Mouse (Mus musculus): Measurements from ENCODE around the gene Tef. TPM values are rescaled to one million over a fixed set of nuclear protein-coding genes. Genes with fewer than 3 reads are reported as not detected.
A peak's percentile ranks its signal among the peaks of the same experiment; 100 is the strongest.

The Tef gene
- polyA plus RNA-seq, 1 experiment = 16.2 TPM

GRCm38 (mm10) chr15:81811599-81811996 is 9.4 kb downstream of the Tef start:
- WGBS = 1% methylated on average over 26 of the region's 26 CpGs
- Histone ChIP-seq H3K4me3 (replicated peaks; ENCODE audit: control insufficient read depth, low read depth, low read length) (peak overlapping the region; percentile 78), H3K4me1 (ENCODE audit: control insufficient read depth, insufficient read depth, low read length) (no peaks in the 10 kb centered on the region; the same call in 1 of the 2 replicates), H3K27ac (ENCODE audit: control insufficient read depth, insufficient read depth, low read depth, low read length, poor library complexity) (peak overlapping the region; percentile 69)
- no peak for TF ChIP-seq CTCF (IDR thresholded peaks at IDR 0.05; ENCODE audit: control insufficient read depth, insufficient read depth, low read length)
- TF ChIP-seq POLR2A (IDR thresholded peaks at IDR 0.05; ENCODE audit: borderline replicate concordance, control insufficient read depth, low read depth, low read length) = no peak

- H3K4me1 ChIP-seq (ENCODE audit: control insufficient read depth, insufficient read depth, low read length) = no peaks in the 10 kb centered on the region; the same call in 1 of the 2 replicates
- H3K4me3 ChIP-seq (replicated peaks; ENCODE audit: control insufficient read depth, low read depth, low read length) = no peak overlapping the region
- WGBS = 60% methylated on average over 3 of the region's 3 CpGs
- TF ChIP-seq POLR2A (IDR thresholded peaks at IDR 0.05; ENCODE audit: borderline replicate concordance, control insufficient read depth, low read depth, low read length) (no peak), CTCF (IDR thresholded peaks at IDR 0.05; ENCODE audit: control insufficient read depth, insufficient read depth, low read length) (no peak)
- no peak overlapping the region for H3K27ac ChIP-seq (ENCODE audit: control insufficient read depth, insufficient read depth, low read depth, low read length, poor library complexity)
Measured at GRCm38 (mm10) chr15:81812287-81812686, 10.1 kb downstream of the Tef start.

GRCm38 (mm10) chr15:81812696-81813631 is 10.7 kb downstream of the Tef start:
- no peak for TF ChIP-seq POLR2A (IDR thresholded peaks at IDR 0.05; ENCODE audit: borderline replicate concordance, control insufficient read depth, low read depth, low read length)
- no peak for TF ChIP-seq CTCF (IDR thresholded peaks at IDR 0.05; ENCODE audit: control insufficient read depth, insufficient read depth, low read length)
- 54% methylated on average over 7 of the region's 7 CpGs for WGBS
- Histone ChIP-seq H3K4me1 (ENCODE audit: control insufficient read depth, insufficient read depth, low read length) (no peaks in the 10 kb centered on the region; the same call in 1 of the 2 replicates), H3K4me3 (replicated peaks; ENCODE audit: control insufficient read depth, low read depth, low read length) (no peak overlapping the region), H3K27ac (ENCODE audit: control insufficient read depth, insufficient read depth, low read depth, low read length, poor library complexity) (no peak overlapping the region)

- 51% methylated on average over 5 of the region's 5 CpGs for WGBS
- no peaks in the 10 kb centered on the region; the same call in 1 of the 2 replicates for H3K4me1 ChIP-seq (ENCODE audit: control insufficient read depth, insufficient read depth, low read length)
- H3K27ac ChIP-seq (ENCODE audit: control insufficient read depth, insufficient read depth, low read depth, low read length, poor library complexity) = no peak overlapping the region
- H3K4me3 ChIP-seq (replicated peaks; ENCODE audit: control insufficient read depth, low read depth, low read length) = no peak overlapping the region
- no peak for TF ChIP-seq CTCF (IDR thresholded peaks at IDR 0.05; ENCODE audit: control insufficient read depth, insufficient read depth, low read length)
- TF ChIP-seq POLR2A (IDR thresholded peaks at IDR 0.05; ENCODE audit: borderline replicate concordance, control insufficient read depth, low read depth, low read length) = no peak
Measured at GRCm38 (mm10) chr15:81813986-81814705, 11.9 kb downstream of the Tef start.

GRCm38 (mm10) chr15:81814716-81815370 is 12.6 kb downstream of the Tef start:
- Histone ChIP-seq H3K27ac (ENCODE audit: control insufficient read depth, insufficient read depth, low read depth, low read length, poor library complexity) (no peak overlapping the region), H3K4me1 (ENCODE audit: control insufficient read depth, insufficient read depth, low read length) (no peaks in the 10 kb centered on the region; the same call in 1 of the 2 replicates), H3K4me3 (replicated peaks; ENCODE audit: control insufficient read depth, low read depth, low read length) (no peak overlapping the region)
- no peak for TF ChIP-seq CTCF (IDR thresholded peaks at IDR 0.05; ENCODE audit: control insufficient read depth, insufficient read depth, low read length)
- no peak for TF ChIP-seq POLR2A (IDR thresholded peaks at IDR 0.05; ENCODE audit: borderline replicate concordance, control insufficient read depth, low read depth, low read length)
- WGBS = 58% methylated on average over 12 of the region's 12 CpGs

GRCm38 (mm10) chr15:81818404-81818803 is 16.2 kb downstream of the Tef start:
- Histone ChIP-seq H3K27ac (ENCODE audit: control insufficient read depth, insufficient read depth, low read depth, low read length, poor library complexity) (no peak overlapping the region), H3K4me1 (ENCODE audit: control insufficient read depth, insufficient read depth, low read length) (no peaks in the 10 kb centered on the region), H3K4me3 (replicated peaks; ENCODE audit: control insufficient read depth, low read depth, low read length) (no peak overlapping the region)
- WGBS = 80% methylated on average over 3 of the region's 3 CpGs
- TF ChIP-seq CTCF (IDR thresholded peaks at IDR 0.05; ENCODE audit: control insufficient read depth, insufficient read depth, low read length) (no peak), POLR2A (IDR thresholded peaks at IDR 0.05; ENCODE audit: borderline replicate concordance, control insufficient read depth, low read depth, low read length) (no peak)

- Histone ChIP-seq H3K27ac (ENCODE audit: control insufficient read depth, insufficient read depth, low read depth, low read length, poor library complexity) (no peak overlapping the region), H3K4me3 (replicated peaks; ENCODE audit: control insufficient read depth, low read depth, low read length) (no peak overlapping the region), H3K4me1 (ENCODE audit: control insufficient read depth, insufficient read depth, low read length) (no peaks in the 10 kb centered on the region)
- TF ChIP-seq POLR2A (IDR thresholded peaks at IDR 0.05; ENCODE audit: borderline replicate concordance, control insufficient read depth, low read depth, low read length) (no peak), CTCF (IDR thresholded peaks at IDR 0.05; ENCODE audit: control insufficient read depth, insufficient read depth, low read length) (no peak)
- WGBS = 80% methylated on average over 3 of the region's 3 CpGs
Measured at GRCm38 (mm10) chr15:81822631-81823030, 20.4 kb downstream of the Tef start.

Measured in bone marrow, adult 2 months (tissue).